Mouse (Mus musculus): ENCODE measurements at regions not wholly inside any gene's neighbourhood (a gene's known extent, or its start where the extent isn't known, plus 50 kb on each side); places are given as distances from the start of the nearest gene placed in this dataset.

- WGBS, result 35% methylated on average over 3 of the region's 3 CpGs
Measured at GRCm38 (mm10) chr4:131416209-131416608, 421.9 kb downstream of the Ptpru start.

GRCm38 (mm10) chr4:131417159-131417748 lies 420.8 kb downstream of the Ptpru start:
- no peak overlapping the region for H3K27ac ChIP-seq
- ATAC-seq (ENCODE audit: borderline replicate concordance, extremely low read depth, low FRiP score, low TSS enrichment), result no peak
- WGBS, result 69% methylated on average over 14 of the region's 14 CpGs
- no peaks in the 10 kb centered on the region for H3K27me3 ChIP-seq
- H3K36me3 ChIP-seq, result no peaks in the 10 kb centered on the region
- H3K9me3 ChIP-seq, result no peaks in the 10 kb centered on the region
- H3K4me1 ChIP-seq, result no peaks in the 10 kb centered on the region
- no peak overlapping the region for H3K4me2 ChIP-seq
- no peak overlapping the region for H3K9ac ChIP-seq
- no peak overlapping the region for H3K4me3 ChIP-seq

More at GRCm38 (mm10) chr4:131416209-131416608, 421.9 kb downstream of the Ptpru start:
- H3K27ac ChIP-seq, result no peak overlapping the region
- no peaks in the 10 kb centered on the region for H3K27me3 ChIP-seq
- no peaks in the 10 kb centered on the region for H3K9me3 ChIP-seq
- H3K4me2 ChIP-seq, result no peak overlapping the region
- H3K4me3 ChIP-seq, result no peak overlapping the region
- no peak for ATAC-seq (ENCODE audit: borderline replicate concordance, extremely low read depth, low FRiP score, low TSS enrichment)
- H3K9ac ChIP-seq, result no peak overlapping the region
- H3K36me3 ChIP-seq, result no peaks in the 10 kb centered on the region
- H3K4me1 ChIP-seq, result no peaks in the 10 kb centered on the region

GRCm38 (mm10) chr4:131425311-131425710 lies 412.8 kb downstream of the Ptpru start:
- H3K9ac ChIP-seq, result no peak overlapping the region
- no peak overlapping the region for H3K27ac ChIP-seq
- no peaks in the 10 kb centered on the region for H3K9me3 ChIP-seq
- H3K36me3 ChIP-seq, result no peaks in the 10 kb centered on the region
- ATAC-seq (ENCODE audit: borderline replicate concordance, extremely low read depth, low FRiP score, low TSS enrichment), result no peak
- no peak overlapping the region for H3K4me2 ChIP-seq
- WGBS, result 45% methylated on average over 11 of the region's 11 CpGs
- H3K4me1 ChIP-seq, result no peaks in the 10 kb centered on the region
- no peak overlapping the region for H3K4me3 ChIP-seq
- no peaks in the 10 kb centered on the region; the same call in 1 of the 2 replicates for H3K27me3 ChIP-seq

- ATAC-seq (ENCODE audit: borderline replicate concordance, extremely low read depth, low FRiP score, low TSS enrichment), result no peak
- Histone ChIP-seq H3K9me3 (no peaks in the 10 kb centered on the region), H3K4me3 (no peak overlapping the region), H3K27ac (no peak overlapping the region), H3K36me3 (no peaks in the 10 kb centered on the region), H3K9ac (no peak overlapping the region), H3K4me1 (no peaks in the 10 kb centered on the region), H3K27me3 (no peaks in the 10 kb centered on the region; the same call in 1 of the 2 replicates), H3K4me2 (no peak overlapping the region)
- 89% methylated on average over 7 of the region's 7 CpGs for WGBS
Measured at GRCm38 (mm10) chr4:131427871-131428270, 410.2 kb downstream of the Ptpru start.

- H3K4me2 ChIP-seq, result no peak overlapping the region
- H3K9ac ChIP-seq, result no peak overlapping the region
- H3K27ac ChIP-seq, result no peak overlapping the region
- H3K4me3 ChIP-seq, result no peak overlapping the region
- no peaks in the 10 kb centered on the region; the same call in 1 of the 2 replicates for H3K27me3 ChIP-seq
- H3K4me1 ChIP-seq, result no peaks in the 10 kb centered on the region
- no peak for ATAC-seq (ENCODE audit: borderline replicate concordance, extremely low read depth, low FRiP score, low TSS enrichment)
- no peaks in the 10 kb centered on the region for H3K36me3 ChIP-seq
- no peaks in the 10 kb centered on the region for H3K9me3 ChIP-seq
- WGBS, result 73% methylated on average over 11 of the region's 11 CpGs
Measured at GRCm38 (mm10) chr4:131429356-131429755, 408.7 kb downstream of the Ptpru start.

- Histone ChIP-seq H3K9ac (no peak overlapping the region), H3K27me3 (no peaks in the 10 kb centered on the region; the same call in 1 of the 2 replicates), H3K9me3 (no peaks in the 10 kb centered on the region), H3K4me1 (no peaks in the 10 kb centered on the region), H3K36me3 (no peaks in the 10 kb centered on the region), H3K4me2 (no peak overlapping the region), H3K4me3 (no peak overlapping the region), H3K27ac (no peak overlapping the region)
- ATAC-seq (ENCODE audit: borderline replicate concordance, extremely low read depth, low FRiP score, low TSS enrichment), result no peak
- WGBS, result 67% methylated on average over 1 of the region's 1 CpGs
Measured at GRCm38 (mm10) chr4:131430420-131430819, 407.7 kb downstream of the Ptpru start.

- Histone ChIP-seq H3K4me3 (no peak overlapping the region), H3K27ac (no peak overlapping the region), H3K36me3 (no peaks in the 10 kb centered on the region), H3K9me3 (no peaks in the 10 kb centered on the region), H3K4me1 (no peaks in the 10 kb centered on the region), H3K9ac (no peak overlapping the region), H3K27me3 (no peaks in the 10 kb centered on the region), H3K4me2 (no peak overlapping the region)
- WGBS, result 7% methylated on average over 5 of the region's 5 CpGs
- no peak for ATAC-seq (ENCODE audit: borderline replicate concordance, extremely low read depth, low FRiP score, low TSS enrichment)
Measured at GRCm38 (mm10) chr4:131431188-131431587, 406.9 kb downstream of the Ptpru start.

GRCm38 (mm10) chr4:131432591-131433177 lies 405.4 kb downstream of the Ptpru start:
- no peak for ATAC-seq (ENCODE audit: borderline replicate concordance, extremely low read depth, low FRiP score, low TSS enrichment)
- no peak overlapping the region for H3K27ac ChIP-seq
- H3K9ac ChIP-seq, result no peak overlapping the region
- no peaks in the 10 kb centered on the region for H3K9me3 ChIP-seq
- no peaks in the 10 kb centered on the region for H3K36me3 ChIP-seq
- no peak overlapping the region for H3K4me3 ChIP-seq
- H3K4me1 ChIP-seq, result no peaks in the 10 kb centered on the region
- no peak overlapping the region for H3K4me2 ChIP-seq
- 47% methylated on average over 13 of the region's 13 CpGs for WGBS
- no peaks in the 10 kb centered on the region for H3K27me3 ChIP-seq

GRCm38 (mm10) chr4:131435222-131435621 lies 402.9 kb downstream of the Ptpru start:
- ATAC-seq (ENCODE audit: borderline replicate concordance, extremely low read depth, low FRiP score, low TSS enrichment), result no peak
- H3K4me1 ChIP-seq, result 0 out of 2 replicates have a peak, but pooled peaks cover 3% of the 10 kb centered on the region
- no peaks in the 10 kb centered on the region for H3K27me3 ChIP-seq
- WGBS, result 80% methylated on average over 12 of the region's 12 CpGs
- no peak overlapping the region for H3K4me2 ChIP-seq
- H3K27ac ChIP-seq, result no peak overlapping the region
- no peaks in the 10 kb centered on the region for H3K9me3 ChIP-seq
- H3K36me3 ChIP-seq, result no peaks in the 10 kb centered on the region
- H3K4me3 ChIP-seq, result no peak overlapping the region
- no peak overlapping the region for H3K9ac ChIP-seq

- Histone ChIP-seq H3K36me3 (no peaks in the 10 kb centered on the region), H3K4me2 (no peak overlapping the region), H3K4me3 (no peak overlapping the region), H3K4me1 (0 out of 2 replicates have a peak, but pooled peaks cover 3% of the 10 kb centered on the region), H3K9ac (no peak overlapping the region), H3K27ac (no peak overlapping the region), H3K9me3 (no peaks in the 10 kb centered on the region), H3K27me3 (no peaks in the 10 kb centered on the region)
- WGBS, result 67% methylated on average over 2 of the region's 2 CpGs
- no peak for ATAC-seq (ENCODE audit: borderline replicate concordance, extremely low read depth, low FRiP score, low TSS enrichment)
Measured at GRCm38 (mm10) chr4:131438403-131438802, 399.7 kb downstream of the Ptpru start.

GRCm38 (mm10) chr4:131438883-131439282 lies 399.2 kb downstream of the Ptpru start:
- 3% methylated on average over 2 of the region's 2 CpGs for WGBS
- 0 out of 2 replicates have a peak, but pooled peaks cover 3% of the 10 kb centered on the region for H3K4me1 ChIP-seq
- H3K4me2 ChIP-seq, result no peak overlapping the region
- ATAC-seq (ENCODE audit: borderline replicate concordance, extremely low read depth, low FRiP score, low TSS enrichment), result peak; percentile 86
- H3K36me3 ChIP-seq, result no peaks in the 10 kb centered on the region
- no peaks in the 10 kb centered on the region for H3K27me3 ChIP-seq
- no peak overlapping the region for H3K9ac ChIP-seq
- H3K9me3 ChIP-seq, result no peaks in the 10 kb centered on the region
- no peak overlapping the region for H3K4me3 ChIP-seq
- H3K27ac ChIP-seq, result no peak overlapping the region

- Histone ChIP-seq H3K4me3 (no peak overlapping the region), H3K4me1 (0 out of 2 replicates have a peak, but pooled peaks cover 3% of the 10 kb centered on the region), H3K4me2 (no peak overlapping the region), H3K36me3 (no peaks in the 10 kb centered on the region), H3K9ac (no peak overlapping the region), H3K27me3 (no peaks in the 10 kb centered on the region), H3K27ac (no peak overlapping the region), H3K9me3 (no peaks in the 10 kb centered on the region)
- WGBS, result 66% methylated on average over 3 of the region's 3 CpGs
- no peak for ATAC-seq (ENCODE audit: borderline replicate concordance, extremely low read depth, low FRiP score, low TSS enrichment)
Measured at GRCm38 (mm10) chr4:131440845-131441244, 397.2 kb downstream of the Ptpru start.
